Mouse (Mus musculus): Measurements from ENCODE around the gene Pbld1.

Pbld1 gene

GRCm38 (mm10) chr10:63059862-63060261 is at the start of gene Pbld1:
TSS of gene Pbld1 (plus strand) at chr10:63060162.
- DNase-seq (ENCODE audit: low spot score in 2 of 2): no peak

GRCm38 (mm10) chr10:63010268-63010667 is 49.7 kb upstream of the Pbld1 start:
- DNase-seq (ENCODE audit: low spot score in 2 of 2): no peak

GRCm38 (mm10) chr10:63011556-63011955 is 48.4 kb upstream of the Pbld1 start:
- DNase-seq (ENCODE audit: low spot score in 2 of 2): no peak

DNA sequence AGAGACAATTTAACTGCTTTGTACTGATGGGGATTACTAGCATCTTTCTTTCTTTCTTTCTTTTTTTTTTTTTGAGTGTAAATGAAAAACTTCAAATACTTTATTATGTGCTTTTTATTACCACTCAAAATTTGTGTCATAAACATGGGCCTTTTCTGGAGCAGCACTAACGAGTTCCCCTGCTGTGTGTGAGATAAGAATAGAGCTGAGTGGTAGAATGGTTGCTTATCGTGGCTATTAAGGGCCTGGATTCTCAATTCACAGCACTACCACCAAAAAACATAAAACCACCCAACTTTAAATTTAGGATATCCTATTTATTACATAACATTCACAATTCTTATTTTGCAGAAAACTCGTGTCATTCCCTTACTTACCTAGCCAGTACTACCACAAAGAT is 46.5 kb upstream of the Pbld1 start:
- DNase-seq (ENCODE audit: low spot score in 2 of 2): no peak

DNA sequence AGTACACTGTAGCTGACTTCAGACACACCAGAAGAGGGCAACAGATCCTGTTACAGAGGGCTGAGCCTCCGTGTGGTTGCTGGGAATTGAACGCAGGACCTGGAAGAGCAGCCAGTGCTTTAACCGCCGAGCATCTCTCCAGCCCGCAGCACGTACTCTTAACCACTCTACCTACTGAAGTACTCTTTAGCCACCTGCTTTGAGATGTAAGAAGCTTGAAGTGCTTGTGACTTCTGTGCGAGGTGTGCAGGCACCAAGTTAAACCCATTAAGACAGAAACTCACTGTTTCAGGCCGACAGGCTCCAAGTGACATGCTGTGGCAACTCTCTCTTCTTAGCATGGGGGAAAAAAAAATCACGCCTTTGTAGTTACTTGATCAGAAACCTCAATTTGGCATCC is 45.8 kb upstream of the Pbld1 start:
- no peak for DNase-seq (ENCODE audit: low spot score in 2 of 2)

DNA sequence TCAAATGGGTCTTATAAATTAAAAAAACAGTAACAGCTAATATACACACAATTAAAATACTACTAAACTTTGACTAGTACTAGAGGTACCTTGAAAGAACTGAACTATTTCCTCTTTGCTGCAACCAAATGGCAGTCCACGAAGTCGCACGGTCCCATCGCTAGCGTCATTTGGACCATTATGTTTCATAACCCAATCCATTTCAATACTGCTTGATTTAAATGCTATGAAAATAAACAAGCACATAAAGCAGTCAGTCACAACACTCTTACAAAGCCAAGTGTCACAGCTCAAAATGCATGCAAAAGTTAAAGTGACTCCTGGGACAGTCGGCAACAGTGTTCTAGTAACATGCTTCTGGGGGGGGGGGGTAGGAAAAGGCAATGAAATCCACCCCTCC is 40.7 kb upstream of the Pbld1 start:
- DNase-seq (ENCODE audit: low spot score in 2 of 2): no peak

DNA sequence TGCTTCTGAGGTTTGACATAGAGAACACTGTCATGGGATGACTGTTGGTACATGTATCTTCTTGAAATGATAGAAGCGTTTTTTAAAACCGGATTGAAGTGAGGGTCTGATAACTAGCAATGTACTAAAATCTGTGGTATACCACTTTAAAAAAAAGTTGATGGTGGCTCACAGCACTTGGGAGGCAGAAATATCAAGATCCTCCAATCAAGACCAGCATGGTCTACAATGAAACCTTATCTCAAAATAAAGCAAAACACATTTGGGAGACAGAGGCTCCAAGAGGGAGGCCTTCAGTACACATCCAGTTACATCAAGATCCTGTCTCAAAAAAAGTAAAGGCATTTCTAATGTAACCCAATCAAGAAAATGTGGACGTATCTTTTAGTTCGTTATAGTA is 38.3 kb upstream of the Pbld1 start:
- DNase-seq (ENCODE audit: low spot score in 2 of 2): no peak

DNA sequence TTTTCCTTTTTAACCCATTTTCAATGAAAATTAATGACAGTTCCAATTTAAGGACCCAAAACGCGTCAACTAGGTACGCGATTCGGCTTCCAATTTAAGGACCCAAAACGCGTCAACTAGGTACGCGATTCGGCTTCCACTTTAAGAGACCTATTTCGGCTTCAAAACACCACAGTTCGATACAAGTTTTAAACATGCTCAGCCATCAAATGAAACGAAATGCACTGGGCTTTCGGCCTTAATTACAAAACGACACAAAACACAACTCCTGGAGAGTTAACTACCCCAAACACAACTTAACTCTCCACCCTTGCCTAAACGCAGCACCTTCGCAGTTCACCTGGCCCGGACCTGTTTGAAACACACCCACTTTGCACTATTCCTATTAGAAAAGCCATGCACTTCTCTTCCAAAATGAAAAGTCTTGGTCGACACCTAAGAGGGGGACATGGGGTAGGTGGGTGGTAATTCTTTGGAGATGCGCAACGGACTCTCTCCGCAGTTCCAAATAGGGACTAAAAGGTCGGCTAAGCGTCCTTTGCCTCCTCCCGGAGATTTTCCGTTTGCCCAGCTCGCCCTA is 37.3 kb upstream of the Pbld1 start:
- DNase-seq (ENCODE audit: low spot score in 2 of 2): no peak

DNA sequence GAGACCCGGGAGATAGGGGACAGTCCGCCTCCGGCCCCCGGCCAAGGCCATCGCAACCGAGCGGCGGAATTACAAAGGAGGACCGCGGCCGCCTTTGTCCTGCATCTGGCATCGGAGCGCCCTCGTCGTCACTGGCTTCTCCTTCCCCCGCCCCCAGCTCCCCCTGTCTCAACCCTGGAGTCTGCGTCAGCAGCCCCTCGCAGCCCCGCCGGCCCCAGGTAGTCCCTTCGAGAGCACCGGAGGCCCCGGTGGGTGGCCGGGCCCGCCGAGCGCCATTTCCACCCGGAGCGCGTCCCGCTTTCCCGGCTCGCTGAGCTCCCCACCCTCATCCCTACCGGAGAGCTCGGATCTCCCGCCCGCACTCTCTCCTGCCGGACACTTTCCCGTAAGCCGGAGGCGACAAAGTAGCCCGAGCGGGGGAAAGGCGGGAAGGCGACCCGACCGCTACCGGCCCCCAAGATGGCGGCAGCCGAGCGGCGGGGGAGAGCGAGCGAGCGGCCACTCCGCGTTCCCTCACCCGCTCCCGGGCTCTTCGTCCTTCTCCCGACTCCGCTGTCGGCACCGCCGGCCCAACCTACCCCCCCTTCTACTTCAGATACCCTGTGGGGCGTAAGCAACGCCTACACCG is 36.7 kb upstream of the Pbld1 start:
- DNase-seq (ENCODE audit: low spot score in 2 of 2): peak; percentile 24 to 54

DNA sequence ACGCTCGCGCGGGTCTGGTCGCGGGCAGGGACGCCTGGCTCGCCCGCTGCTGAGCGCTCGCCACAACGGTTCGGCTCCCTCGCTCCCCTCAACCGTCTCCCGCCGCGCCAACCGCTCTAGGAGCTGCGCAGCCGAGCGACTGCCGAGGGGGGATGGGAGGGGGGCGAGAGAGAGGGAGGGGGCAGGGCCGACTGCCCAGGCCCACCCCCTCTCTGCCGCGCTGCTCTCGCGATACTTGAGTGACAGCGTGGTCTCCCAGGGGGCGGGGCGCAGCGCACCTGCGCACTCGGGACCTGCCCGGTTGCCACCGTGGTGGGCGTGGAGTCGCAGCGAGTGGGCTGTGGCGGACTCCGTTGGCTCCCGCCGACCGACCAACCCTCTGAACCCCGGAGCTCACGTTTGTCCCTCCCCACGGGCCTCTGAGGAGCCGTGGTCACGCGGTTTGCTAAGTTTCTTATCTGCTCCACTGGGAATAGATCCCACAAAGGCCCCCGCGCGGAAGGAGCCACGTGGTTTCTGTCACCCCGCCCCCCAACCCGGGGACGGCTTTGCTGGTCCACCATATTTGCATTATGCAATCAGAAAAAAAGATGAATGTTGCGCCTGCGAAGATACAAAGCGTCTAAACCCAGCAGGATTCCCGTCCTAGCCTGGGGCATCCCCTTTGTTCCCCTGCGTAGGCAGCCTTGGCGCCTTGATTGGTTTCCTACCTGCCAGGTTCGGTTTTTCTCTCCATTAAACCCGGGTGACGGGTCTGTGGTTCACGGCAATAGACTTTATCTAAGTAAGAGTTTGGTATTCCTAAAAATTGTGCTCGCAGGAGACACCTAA is 36.0 kb upstream of the Pbld1 start, which contains the start of the genes Hnrnph3 and Pbld2:
Gene Hnrnph3 (minus strand): TSS at position 469 of the 831 bp plus-strand sequence.
Gene Pbld2 (plus strand): TSS at position 567 of the 831 bp plus-strand sequence.
- peak; percentile 95 to 98 for DNase-seq (ENCODE audit: low spot score in 2 of 2)

DNA sequence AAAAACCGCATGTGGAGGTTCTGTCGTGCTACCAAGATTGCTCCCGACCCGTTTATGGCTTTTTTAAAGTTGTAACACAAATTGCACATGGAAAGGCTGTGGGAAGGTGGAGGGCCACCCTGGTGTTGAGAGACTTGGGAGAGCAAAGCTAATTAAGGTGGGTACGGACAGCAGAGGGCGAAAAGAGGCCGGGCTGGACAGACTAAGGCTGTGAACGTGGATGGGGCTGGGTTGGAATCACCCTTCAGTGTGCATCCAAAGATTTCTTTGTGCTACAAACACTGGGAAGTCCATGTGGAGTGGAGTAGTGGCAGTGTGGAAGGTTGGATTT is 35.4 kb upstream of the Pbld1 start:
- DNase-seq (ENCODE audit: low spot score in 2 of 2): peak; percentile 21 to 36

DNA sequence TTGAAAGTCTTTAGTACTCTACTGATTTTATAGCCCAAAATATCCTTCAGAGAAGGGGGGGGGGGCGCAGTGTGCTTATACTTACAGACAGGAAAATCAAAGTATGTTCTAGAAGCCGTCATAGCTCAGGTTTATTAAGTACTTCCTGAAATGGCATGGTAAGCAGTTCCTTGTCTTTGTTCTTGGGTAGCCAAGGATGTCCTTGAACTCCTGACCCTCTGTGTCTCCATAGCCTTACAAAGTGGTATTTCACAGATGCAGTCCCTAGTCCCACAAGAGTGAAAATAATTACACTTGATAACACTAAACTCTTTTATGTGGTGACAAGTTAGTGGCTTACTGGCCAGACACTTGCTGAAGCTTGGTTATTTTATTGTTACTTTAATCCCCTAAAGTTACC is 34.9 kb upstream of the Pbld1 start:
- no peak for DNase-seq (ENCODE audit: low spot score in 2 of 2)

DNA sequence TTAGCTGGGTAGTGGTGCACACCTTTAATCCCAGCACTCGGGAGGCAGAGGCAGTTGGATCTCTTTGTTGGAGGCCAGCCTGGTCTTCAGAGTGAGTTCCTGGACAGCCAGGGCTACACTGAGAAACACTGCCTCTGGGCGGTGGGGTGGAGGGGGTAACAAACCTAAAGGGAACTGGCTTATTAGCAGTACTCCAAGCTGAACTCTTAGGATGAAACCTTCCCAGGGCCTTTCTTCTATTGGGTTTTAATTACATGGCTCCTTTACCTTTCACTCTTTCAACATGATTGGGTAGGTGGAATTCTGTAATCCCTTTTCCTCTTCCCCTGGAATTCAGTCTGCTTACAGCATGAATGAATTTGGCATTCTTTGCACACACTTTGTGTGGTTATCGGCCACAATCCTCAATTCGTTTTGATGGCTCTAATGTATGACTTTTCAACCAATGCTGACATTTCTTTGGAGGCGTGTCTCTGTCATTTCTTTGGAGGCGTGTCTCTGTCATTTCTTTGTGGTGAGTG is 34.4 kb upstream of the Pbld1 start:
- no peak for DNase-seq (ENCODE audit: low spot score in 2 of 2)

GRCm38 (mm10) chr10:63026156-63026794 is 33.7 kb upstream of the Pbld1 start:
- DNase-seq (ENCODE audit: low spot score in 2 of 2): no peak

GRCm38 (mm10) chr10:63026795-63027160 is 33.2 kb upstream of the Pbld1 start:
- DNase-seq (ENCODE audit: low spot score in 2 of 2): no peak

GRCm38 (mm10) chr10:63027376-63028161 is 32.4 kb upstream of the Pbld1 start:
- DNase-seq (ENCODE audit: low spot score in 2 of 2): no peak

DNA sequence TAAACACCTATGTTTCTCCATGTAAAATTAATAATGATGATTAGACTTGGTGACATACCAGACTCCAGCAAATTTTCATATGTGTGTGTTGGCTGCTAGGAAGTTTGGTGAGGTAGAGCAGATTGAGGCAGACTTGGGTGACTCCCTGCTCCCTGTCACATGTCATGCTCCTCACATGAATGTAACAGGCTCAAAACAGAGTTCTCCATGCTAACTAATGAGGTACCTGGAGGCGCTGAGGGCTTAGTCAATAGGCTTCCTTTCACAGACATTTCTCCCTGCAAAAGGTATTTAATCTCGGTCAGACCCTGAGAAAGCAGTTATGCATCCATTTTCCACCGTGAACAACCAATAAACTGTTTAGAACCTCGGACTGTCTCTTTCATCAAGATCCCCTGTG is 31.6 kb upstream of the Pbld1 start:
- DNase-seq (ENCODE audit: low spot score in 2 of 2): no peak

GRCm38 (mm10) chr10:63032267-63032666 is 27.7 kb upstream of the Pbld1 start:
- no peak for DNase-seq (ENCODE audit: low spot score in 2 of 2)

- no peak for DNase-seq (ENCODE audit: low spot score in 2 of 2)
Measured at GRCm38 (mm10) chr10:63032956-63033355, 27.0 kb upstream of the Pbld1 start.

GRCm38 (mm10) chr10:63038571-63039320 is 21.2 kb upstream of the Pbld1 start:
- no peak for DNase-seq (ENCODE audit: low spot score in 2 of 2)
